Mouse (Mus musculus): ENCODE measurements around the gene Il4ra.

- no peak for TF ChIP-seq MAX (IDR thresholded peaks at IDR 0.05)
- TF ChIP-seq CTCF (IDR thresholded peaks at IDR 0.05; ENCODE audit: control insufficient read depth, insufficient read depth, insufficient read length): no peak
- TF ChIP-seq MYOG (IDR thresholded peaks at IDR 0.05; ENCODE audit: control insufficient read depth, extremely low read depth, insufficient read length): no peak
- no peak for TF ChIP-seq CEBPB (IDR thresholded peaks at IDR 0.05; ENCODE audit: low read depth)
- no peak for TF ChIP-seq FOSL1 (IDR thresholded peaks at IDR 0.05; ENCODE audit: insufficient read depth, low read length, poor library complexity, severe bottlenecking)
- TF ChIP-seq USF1 (IDR thresholded peaks at IDR 0.05; ENCODE audit: low read depth): no peak
Measured at GRCm38 (mm10) chr7:125516723-125517122, 35.2 kb upstream of the Il4ra start.
